Mouse (Mus musculus): ENCODE results near the gene Krtap19-4.

The Krtap19-4 gene

DNA sequence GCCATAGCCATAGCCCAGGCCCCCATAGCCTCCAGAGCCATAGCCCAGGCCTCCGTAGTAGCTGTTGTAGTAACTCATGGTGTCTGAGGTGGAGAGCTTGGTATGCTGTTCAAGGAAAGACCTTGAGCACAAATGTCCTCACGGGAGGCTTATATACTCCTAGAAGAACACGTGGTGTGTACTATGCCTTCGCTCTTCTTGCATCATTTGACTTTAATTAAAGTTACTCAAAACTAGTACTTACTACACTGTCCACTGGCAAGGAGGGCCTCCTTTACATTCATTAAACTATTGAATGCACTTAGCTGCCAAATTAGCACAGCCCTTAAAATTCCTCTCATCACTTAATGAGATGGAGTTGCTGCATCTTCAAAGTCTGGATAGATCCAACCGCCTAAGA, at the start of gene Krtap19-4:
Gene Krtap19-4, minus strand, starts transcription at position 101 of the 400 bp plus-strand sequence.
- DNase-seq (ENCODE audit: low spot score in 2 of 2) = no peak

DNA sequence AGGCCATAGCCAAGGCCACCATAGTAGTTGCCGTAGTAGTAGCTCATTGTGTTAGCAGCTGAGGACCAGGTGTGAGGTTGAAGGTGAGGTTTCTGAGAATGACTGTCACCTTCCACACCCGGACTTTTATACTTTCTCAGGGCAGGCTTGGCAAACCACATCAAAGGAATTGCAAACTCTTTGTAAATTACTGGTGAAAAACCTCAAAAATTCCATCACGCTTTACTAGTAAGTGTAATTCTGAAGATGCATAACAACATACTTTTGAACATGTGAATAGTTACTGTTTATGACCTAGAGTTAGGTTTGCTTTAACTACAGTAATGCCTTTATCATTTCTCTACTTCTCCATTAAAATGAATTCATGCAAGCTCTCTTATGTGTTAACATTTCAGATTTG, 47.3 kb upstream of the Krtap19-4 start, which contains the start of gene Krtap19-9b:
Gene Krtap19-9b, minus strand, starts transcription at position 101 of the 400 bp plus-strand sequence.
- DNase-seq (ENCODE audit: low spot score in 2 of 2) = no peak

DNA sequence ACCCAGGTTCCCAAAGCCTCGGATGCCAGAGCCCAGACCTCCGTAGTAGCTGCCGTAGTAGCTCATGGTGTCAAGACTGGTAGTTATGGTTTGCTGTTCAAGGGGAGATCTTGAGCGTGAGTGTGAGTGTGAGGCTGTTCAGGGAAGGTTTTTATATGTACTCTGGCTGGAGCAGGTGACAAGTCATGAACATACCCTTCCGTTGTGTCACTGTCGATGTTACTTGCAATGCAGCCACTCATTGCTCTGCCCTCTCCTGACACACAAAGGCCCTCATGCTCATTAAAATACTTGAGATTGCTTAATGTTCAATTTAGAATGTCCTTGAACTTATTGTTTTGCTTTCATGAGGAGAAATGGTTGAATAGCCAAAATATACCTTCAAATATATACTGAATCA, 11.5 kb upstream of the Krtap19-4 start, which contains the start of gene Krtap19-5:
Gene Krtap19-5, minus strand, starts transcription at position 101 of the 400 bp plus-strand sequence.
- no peak for DNase-seq (ENCODE audit: low spot score in 2 of 2)

DNA sequence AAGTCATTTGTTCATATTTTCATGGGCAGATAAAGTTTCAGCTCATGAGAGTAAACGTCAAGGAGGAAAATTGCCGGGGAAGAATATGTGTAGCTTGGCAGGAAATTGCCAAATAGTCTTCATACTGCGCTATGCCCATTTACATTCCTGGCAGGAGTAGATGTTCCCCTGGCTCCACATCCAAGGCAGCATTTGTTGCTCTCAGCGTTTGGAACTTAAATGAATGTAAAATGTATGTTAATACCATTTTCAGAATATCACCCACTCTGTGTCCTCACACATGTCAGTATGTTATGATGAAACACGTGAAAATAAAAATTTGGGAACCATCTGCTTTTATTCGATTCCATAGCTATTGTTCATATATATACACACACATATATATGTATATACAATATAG, 2.0 kb upstream of the Krtap19-4 start:
- peak in 1 of 2 experiments; percentile 21 for DNase-seq (ENCODE audit: low spot score in 2 of 2)

DNA sequence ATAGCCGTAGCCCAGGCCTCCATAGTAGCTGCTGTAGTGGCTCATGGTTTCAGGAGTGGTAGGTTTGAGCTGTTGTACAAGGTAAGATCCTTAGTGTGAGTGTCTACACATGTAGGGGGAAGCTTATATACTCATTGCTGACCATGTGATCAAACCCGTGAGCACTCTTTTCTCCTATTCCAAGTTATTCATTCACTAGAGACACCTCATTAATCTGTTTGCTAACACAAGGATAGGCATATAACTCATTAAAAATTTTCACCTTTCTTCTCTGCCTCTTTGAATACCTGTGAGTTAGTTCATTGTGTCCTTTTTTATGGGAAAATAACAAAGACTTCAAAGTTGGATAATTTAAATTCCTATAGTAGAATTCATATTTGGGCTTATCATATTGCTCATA, 7.0 kb downstream of the Krtap19-4 start, which contains the start of gene Krtap19-3:
Gene Krtap19-3, minus strand, starts transcription at position 101 of the 400 bp plus-strand sequence.
- DNase-seq (ENCODE audit: low spot score in 2 of 2) = no peak

DNA sequence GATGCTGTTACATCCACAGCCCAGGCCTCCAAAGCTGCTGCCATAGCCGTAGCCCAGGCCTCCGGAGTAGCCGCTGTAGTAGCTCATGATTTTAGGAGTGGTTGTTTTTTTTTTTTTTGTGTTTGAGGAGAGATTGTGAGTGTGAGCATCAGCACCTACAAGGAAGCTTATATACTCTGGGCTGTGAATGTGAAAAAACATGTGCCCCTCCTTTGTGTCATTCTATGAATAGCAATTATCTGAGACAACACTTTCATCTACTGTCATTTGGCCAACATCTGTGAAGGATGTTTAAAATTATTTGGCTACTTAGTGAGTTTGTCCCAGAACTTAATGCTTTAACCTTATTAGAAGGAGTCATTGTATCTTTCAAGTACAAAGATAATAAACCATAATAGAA, 10.7 kb downstream of the Krtap19-4 start, which contains the start of gene Krtap19-2:
Gene Krtap19-2, minus strand, starts transcription at position 101 of the 400 bp plus-strand sequence.
- no peak for DNase-seq (ENCODE audit: low spot score in 2 of 2)

DNA sequence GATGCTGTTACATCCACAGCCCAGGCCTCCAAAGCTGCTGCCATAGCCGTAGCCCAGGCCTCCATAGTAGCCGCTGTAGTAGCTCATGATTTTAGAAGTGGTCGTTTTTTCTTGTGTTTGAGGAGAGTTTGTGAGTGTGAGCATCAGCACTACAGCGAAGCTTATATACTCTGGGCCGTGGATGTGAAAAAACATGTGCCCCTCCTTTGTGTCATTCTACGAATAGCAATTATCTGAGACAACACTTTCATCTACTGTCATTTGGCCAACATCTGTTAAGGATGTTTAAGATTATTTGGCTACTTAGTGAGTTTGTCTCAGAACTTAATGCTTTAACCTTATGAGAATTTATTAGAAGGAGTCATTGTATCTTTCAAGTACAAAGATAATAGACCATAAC, 15.6 kb downstream of the Krtap19-4 start, which contains the start of gene Krtap19-1:
Gene Krtap19-1, minus strand, starts transcription at position 101 of the 400 bp plus-strand sequence.
- no peak for DNase-seq (ENCODE audit: low spot score in 2 of 2)

DNA sequence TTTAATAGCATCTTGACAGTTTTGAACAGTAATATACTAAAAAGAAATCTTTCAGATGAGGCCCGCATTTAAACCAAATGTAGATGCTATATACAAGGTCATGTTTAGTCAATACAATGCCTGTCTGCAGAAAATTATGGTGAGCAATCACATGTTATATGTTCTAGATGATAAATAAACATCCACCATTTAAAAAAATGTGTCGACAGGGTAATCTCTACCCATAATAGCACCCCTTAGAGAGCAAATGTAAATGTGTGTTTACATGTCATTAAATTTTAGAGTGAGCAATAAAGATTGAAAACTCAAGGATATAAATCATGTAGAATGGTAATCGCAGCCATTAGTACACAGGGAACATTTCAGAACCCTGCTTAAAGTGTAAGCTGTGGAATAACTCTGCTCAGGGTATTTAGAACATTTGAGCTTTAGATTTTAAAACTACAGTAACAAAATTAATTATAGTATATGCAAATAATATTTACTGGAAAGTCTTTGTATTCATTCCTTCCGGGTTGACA, 19.9 kb downstream of the Krtap19-4 start:
- DNase-seq (ENCODE audit: low spot score in 2 of 2) = no peak

DNA sequence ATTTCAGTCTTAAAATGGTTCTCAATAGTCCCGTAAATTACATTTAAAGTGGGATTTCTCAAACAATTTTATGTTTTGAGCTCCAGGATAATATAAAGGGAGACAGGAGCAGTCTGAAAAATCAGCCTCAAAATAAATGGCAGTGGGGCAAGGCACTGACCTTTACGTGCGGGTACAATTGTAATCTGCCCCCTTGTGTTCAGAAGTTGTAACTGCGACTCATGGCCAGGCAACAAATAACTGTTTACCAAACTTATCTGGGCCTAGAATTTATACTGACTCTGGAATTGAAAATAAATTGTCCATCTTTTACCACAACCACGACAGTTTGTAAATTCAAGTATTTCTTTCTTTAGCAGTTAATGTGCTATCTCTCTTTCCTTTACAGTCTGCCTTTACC, 33.4 kb downstream of the Krtap19-4 start:
- DNase-seq (ENCODE audit: low spot score in 2 of 2) = no peak

DNA sequence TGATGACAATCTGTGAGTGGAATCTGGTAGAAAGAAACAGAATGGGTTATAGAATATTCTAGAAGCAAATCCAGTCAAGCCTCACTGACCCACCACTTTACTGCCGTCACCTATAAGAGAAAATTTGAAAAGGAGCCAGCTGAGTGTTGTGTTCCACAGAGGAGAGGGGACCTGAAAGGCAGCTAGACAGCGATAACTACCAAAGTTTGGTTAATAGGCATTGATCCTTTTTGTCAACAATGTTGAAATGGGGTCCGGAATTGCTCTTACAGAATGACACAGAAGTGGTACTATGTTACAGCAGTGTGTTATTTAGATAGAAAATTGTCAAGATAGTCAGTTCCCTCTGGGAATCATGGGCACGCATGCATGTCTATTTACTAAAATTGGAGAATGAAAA, 36.3 kb downstream of the Krtap19-4 start:
- no peak for DNase-seq (ENCODE audit: low spot score in 2 of 2)

DNA sequence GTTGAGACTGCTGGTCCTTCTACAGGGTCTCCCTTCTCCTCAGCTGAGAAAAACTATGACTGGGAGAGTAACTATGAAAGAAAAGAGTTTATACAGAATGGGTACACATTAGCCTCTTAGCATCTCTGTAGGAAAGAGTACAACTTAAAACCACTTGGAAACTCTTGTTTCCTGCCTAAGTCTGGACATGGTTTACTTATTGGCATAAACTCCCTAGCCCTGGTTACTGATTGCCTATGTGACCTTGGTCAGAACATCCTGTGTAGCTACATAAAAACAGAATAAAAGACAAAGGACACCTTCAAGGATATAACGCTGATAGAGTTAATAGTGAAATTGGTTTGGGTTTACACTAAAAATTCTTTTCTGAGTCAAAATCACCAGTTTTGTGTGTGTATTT, 37.5 kb downstream of the Krtap19-4 start:
- DNase-seq (ENCODE audit: low spot score in 2 of 2) = no peak
